Mouse (Mus musculus) C2C12 (cell line): ENCODE data around the gene Olfr437.

Experiments
- CTCF ChIP-seq: IDR thresholded peaks from one replicate; pipeline ENCODE4 v1.5.1; 2011; ENCODE audit not compliant: control insufficient read depth, insufficient read depth, insufficient read length
- MAX ChIP-seq: IDR thresholded peaks from one replicate; pipeline ENCODE4 v1.6.1; 2011; ENCODE audit warnings: mild to moderate bottlenecking, control low read depth
- MYOD1 ChIP-seq: IDR thresholded peaks from one replicate; pipeline ENCODE4 v1.6.1; 2011; ENCODE audit warnings: low read depth; ENCODE audit not compliant: control insufficient read depth, insufficient read length
- USF1 ChIP-seq: IDR thresholded peaks from one replicate; pipeline ENCODE4 v1.6.1; 2011; ENCODE audit warnings: low read depth, mild to moderate bottlenecking, control low read depth, moderate library complexity

GRCm38 (mm10) chr6:43178129-43178528 lies 15.0 kb downstream of the Olfr437 start:
- TF ChIP-seq USF1 (no peak), CTCF (no peak), MYOD1 (no peak), MAX (no peak)
